Mouse (Mus musculus): ENCODE results near the gene Nid1.
"Not testable (repeated sequence)": the region's sequence is repeated elsewhere in the genome, so short reads cannot be mapped to it uniquely, and the experiment has no call there.

The Nid1 gene

GRCm38 (mm10) chr13:13437460-13438015 is at the start of gene Nid1:
Nid1 (plus strand) TSS chr13:13437551.
- peak; percentile 34 for DNase-seq (ENCODE audit: low read depth, low spot score)

GRCm38 (mm10) chr13:13393228-13394095 is 43.9 kb upstream of the Nid1 start, which contains the start of gene Gpr137b:
Gpr137b (minus strand) TSS chr13:13394014.
- DNase-seq (ENCODE audit: low read depth, low spot score): peak; percentile 49

DNA sequence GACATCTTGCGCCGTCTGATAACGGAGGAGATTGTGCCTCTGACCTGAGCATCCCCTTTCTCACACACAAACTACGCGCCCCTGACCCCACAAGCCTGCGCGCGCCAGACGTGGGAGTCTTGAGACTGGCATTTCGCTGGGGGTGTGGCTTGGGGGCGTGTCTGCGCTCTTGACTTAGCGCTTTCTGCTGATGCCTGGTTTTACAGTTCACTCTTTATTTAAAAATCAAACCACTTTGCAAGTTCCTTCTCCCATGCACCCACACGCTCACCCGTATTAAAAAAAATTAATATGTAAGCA is 43.3 kb upstream of the Nid1 start:
- peak; percentile 40 for DNase-seq (ENCODE audit: low read depth, low spot score)

DNA sequence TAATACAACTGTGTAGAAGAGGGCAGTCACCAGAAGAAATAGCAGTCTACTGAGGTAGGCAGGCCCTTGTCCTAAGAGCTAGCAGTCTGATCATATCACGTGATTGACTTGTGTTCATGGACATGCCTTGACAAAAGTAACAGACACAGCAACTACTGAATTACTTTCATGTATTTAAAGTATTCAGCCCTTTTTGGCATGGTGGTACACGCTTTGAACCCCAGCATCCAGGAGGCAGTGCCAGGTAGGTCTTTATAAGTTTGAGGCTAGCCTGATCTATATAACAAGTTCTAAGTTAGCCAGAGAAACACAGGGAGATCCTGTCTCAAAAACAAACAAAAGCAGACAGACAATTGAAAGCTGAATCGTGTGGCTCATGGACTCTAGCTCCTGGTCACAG is 36.5 kb upstream of the Nid1 start:
- not testable (repeated sequence) for DNase-seq (ENCODE audit: low read depth, low spot score)

DNA sequence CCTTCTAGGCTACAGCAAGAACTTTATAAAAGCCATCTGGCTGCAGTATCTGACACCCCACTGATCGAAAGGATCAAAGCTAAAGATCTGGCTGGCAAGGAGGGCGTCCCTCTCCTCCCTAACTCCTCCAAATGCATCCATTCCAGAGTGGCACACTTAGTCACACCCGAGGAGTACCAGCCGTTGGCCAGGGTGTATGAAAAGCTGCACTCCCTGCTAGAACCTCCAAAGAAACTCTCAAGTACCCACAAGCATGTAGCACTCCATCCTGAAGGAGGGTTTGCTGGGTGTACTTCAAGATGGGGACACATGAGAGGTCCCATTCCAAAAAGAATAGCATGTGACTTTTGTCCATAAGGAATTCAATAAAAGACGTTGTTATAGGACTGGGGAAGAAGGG is 34.5 kb upstream of the Nid1 start:
- DNase-seq (ENCODE audit: low read depth, low spot score): not testable (repeated sequence)

- not testable (repeated sequence) for DNase-seq (ENCODE audit: low read depth, low spot score)
Measured at GRCm38 (mm10) chr13:13403366-13403765, 34.0 kb upstream of the Nid1 start.

GRCm38 (mm10) chr13:13403839-13404238 is 33.5 kb upstream of the Nid1 start:
- not testable (repeated sequence) for DNase-seq (ENCODE audit: low read depth, low spot score)

GRCm38 (mm10) chr13:13404517-13405155 is 32.7 kb upstream of the Nid1 start:
- DNase-seq (ENCODE audit: low read depth, low spot score): not testable (repeated sequence)

- not testable (repeated sequence) for DNase-seq (ENCODE audit: low read depth, low spot score)
Measured at GRCm38 (mm10) chr13:13405511-13405910, 31.8 kb upstream of the Nid1 start.

DNA sequence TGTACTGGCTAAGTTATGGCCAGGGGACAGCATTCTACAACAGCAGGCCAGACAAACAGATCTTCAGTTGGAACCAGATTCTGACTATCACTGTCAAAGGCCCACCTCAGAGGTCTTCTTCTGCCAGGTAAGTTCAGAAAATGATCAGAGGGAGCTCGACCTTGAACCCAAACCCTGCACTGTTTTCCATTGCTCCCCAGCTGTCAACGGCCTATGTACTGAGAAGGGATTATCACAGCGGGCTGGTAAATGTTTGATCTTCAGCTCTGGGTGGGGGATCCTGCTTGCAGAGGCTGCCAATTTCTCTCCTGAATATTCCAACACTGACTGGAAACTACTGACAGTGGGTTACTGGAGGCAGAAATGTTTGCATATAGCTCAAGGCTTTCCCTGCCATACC is 23.1 kb upstream of the Nid1 start:
- DNase-seq (ENCODE audit: low read depth, low spot score): no peak

- peak; percentile 53 for DNase-seq (ENCODE audit: low read depth, low spot score)
Measured at GRCm38 (mm10) chr13:13415120-13416006, 22.0 kb upstream of the Nid1 start.

DNA sequence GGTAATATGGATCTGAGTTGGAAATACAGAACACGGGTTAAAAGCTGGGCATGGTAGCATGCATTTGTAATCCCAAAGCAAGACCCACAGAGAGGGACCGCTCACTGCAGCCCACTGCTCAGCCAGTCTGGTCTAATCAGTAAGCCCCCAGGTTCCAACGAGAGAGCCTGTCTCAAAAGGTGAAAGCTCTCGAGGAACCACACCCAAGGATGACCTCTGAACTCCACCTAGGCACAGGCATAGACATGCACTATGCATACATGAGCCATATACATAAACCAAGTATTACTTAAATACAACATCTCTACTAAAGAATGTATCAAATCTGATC is 21.4 kb upstream of the Nid1 start:
- not testable (repeated sequence) for DNase-seq (ENCODE audit: low read depth, low spot score)

GRCm38 (mm10) chr13:13418859-13419258 is 18.5 kb upstream of the Nid1 start:
- DNase-seq (ENCODE audit: low read depth, low spot score): not testable (repeated sequence)

GRCm38 (mm10) chr13:13423301-13423700 is 14.1 kb upstream of the Nid1 start:
- not testable (repeated sequence) for DNase-seq (ENCODE audit: low read depth, low spot score)

DNA sequence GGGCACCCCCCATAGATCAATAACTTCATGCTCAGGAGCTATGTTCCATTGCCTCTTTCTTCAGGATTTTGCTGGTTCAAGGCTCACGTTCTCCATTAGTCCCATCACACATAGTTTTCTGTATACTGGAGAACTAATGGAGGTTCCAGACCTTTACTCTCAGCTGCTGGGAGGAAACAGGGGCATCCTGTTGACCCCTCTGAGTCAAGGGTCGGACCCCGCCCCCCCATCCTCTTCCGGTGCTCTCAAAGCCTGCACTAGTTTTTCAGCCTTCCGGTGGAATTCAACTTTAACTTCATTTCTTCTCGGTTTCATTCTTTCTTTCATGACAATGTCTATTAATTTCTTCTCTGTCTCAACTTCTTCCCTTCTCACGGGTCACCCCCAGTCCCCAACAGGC is 1.2 kb upstream of the Nid1 start:
- not testable (repeated sequence) for DNase-seq (ENCODE audit: low read depth, low spot score)

- DNase-seq (ENCODE audit: low read depth, low spot score): peak; percentile 32
Measured at GRCm38 (mm10) chr13:13438112-13438953, 982 bp downstream of the Nid1 start.

DNA sequence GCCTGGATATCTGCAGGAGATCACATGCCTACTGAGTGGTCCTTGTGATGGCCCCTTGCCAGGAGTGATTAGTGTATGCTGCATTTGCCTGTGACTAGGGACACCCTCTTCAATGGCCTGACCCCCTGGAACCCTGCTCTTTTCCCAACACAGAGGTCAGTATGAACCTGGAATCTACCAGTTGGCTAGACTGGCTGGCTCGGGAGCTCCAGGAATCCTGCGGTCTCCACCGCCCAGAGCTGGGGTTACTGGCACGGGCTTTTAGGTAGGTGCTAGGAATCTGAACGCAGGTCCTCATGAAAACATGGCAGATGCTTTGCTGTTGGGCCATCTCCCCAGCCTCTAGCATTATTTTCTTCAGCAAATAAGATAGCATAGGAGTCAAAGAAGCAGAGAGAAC is 8.2 kb downstream of the Nid1 start:
- DNase-seq (ENCODE audit: low read depth, low spot score): not testable (repeated sequence)

DNA sequence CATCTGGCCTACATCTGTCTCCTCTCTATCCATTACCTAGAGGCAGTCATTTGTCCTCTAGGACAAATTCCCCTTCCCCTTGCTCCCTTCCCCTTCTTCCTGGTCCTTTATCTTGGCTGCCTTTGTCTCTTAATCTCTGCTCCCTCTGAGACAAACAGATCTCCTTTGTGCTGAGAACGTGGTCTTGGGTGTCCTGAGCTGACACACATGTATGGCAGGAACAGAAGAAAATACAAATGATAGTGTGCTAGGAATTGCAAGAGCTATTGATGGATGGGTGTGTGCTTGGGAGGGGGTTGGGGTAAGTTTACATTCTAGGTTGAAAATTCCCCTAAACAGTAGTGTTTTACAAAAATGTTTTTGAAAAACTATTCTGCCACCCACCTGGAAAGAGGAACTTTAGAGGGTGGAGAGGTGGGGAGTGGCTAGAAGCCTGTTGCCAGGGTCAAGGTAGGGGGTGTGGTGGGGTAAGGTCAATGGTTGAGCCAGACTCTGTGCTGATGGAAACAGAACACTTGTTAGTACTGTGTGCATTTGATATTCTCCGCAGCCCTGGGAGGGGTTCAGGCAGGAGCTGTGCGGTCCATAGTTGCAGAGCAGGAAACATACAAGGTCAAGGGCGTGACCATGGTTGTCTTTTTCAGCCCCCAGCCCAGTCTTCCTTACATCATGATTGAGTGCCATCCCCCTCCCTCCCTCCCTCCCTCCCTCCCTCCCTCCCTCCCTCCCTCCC is 9.5 kb downstream of the Nid1 start:
- DNase-seq (ENCODE audit: low read depth, low spot score): not testable (repeated sequence)

- not testable (repeated sequence) for DNase-seq (ENCODE audit: low read depth, low spot score)
Measured at GRCm38 (mm10) chr13:13449981-13450380, 12.6 kb downstream of the Nid1 start.

- DNase-seq (ENCODE audit: low read depth, low spot score): not testable (repeated sequence)
Measured at GRCm38 (mm10) chr13:13450931-13451330, 13.6 kb downstream of the Nid1 start.
